Mouse (Mus musculus): Measurements from ENCODE around the gene Msx3.
A peak's percentile ranks its signal among the peaks of the same experiment; 100 is the strongest.

Msx3 gene

DNA sequence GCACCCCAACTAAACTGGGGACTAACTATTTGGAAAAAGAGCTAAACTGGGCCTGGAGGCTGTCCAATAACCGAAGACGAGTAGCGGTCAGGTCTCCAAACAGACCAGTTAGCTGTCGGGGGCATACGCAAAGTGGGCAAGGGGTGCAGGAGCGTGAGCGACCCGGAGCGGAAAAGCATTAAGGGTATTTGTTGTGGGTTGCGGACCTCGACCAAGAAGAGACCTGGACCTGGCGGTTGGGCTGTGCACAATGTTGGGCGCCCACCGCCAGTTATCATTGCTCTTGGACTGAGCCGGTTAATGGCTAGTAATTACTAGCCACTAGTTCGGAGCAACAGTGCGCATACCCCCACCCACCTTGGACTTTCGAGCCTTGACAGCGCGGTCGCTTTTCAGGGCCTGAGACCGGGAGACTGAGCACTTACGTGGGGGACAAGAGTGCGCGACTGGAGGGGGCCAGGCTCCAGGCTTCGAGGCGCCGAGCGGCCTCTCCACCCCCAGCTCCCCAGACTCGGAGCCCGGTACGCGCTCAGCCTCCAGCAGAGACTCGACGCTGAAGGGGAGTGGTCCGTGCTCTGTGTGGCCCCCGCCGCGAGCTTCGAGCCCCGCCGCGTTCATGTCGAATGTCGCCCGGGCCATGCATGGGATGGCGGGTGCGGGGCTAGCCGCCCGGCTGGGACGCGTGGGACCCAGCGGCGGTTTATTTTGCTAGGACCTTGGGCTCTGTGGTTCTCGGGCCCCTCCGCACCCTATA lies at the start of gene Msx3:
Gene Msx3, minus strand, starts transcription at position 729 of the 754 bp plus-strand sequence.
- no peak for DNase-seq (ENCODE audit: low read depth)

- no peak for DNase-seq (ENCODE audit: low read depth)
These were observed 49.6 kb upstream of the Msx3 start for GRCm38 (mm10) chr7:140098466-140098865.

- no peak for DNase-seq (ENCODE audit: low read depth)
These were observed 47.2 kb upstream of the Msx3 start for GRCm38 (mm10) chr7:140096055-140096454.

DNA sequence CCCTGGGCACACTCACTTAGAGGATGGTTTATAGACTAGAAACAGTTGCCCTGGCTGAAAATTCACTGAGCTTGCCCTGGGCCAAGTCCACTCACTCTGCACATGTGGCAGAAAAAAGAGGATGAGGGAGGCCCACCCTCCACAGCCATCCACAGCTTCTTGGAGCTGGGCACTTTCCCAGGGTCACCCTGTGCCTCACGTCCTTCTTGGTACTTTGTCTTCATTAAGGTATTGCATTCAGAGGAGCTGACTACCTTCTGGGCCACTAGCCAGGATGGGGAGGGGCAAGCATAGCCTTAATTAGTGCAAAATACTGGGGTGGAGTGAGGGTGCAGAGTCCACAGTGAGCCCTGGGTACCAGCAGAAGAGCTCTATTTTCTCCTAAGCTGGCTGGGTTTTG lies 46.7 kb upstream of the Msx3 start:
- no peak for DNase-seq (ENCODE audit: low read depth)

GRCm38 (mm10) chr7:140094954-140095353 lies 46.1 kb upstream of the Msx3 start:
- DNase-seq (ENCODE audit: low read depth), result no peak

DNA sequence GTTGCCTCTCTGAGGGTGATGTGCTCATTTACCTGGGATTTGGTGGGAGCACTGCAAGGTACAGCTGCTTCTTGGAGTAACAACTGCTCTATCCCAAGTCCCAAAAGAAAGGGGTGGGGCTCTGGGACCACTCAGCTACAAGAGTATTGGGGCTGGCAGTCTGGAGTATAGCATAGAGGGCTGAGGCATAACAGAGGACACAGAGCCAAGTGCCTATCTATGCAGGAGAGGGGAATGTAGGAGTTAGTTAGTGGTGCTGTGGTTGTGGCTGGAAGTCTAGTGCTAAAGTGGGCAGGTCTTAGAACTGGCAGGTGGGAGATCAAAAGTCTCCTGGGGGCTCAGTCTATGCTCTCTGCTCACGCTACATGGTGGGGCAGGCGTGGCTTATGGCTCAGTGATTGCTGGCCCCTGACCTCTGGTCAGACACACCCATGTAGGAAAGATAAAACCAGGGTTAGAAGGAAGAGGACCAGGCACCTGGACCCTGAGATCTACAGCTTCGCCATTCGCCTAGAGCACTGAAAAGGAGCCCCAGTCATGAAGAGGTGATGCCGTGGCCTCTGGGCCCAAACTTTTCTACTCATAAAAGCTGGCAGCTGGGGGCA lies 44.1 kb upstream of the Msx3 start, which contains the start of gene Prap1:
Gene Prap1, plus strand, starts transcription at position 472 of the 605 bp plus-strand sequence.
- DNase-seq (ENCODE audit: low read depth), result no peak

- DNase-seq (ENCODE audit: low read depth), result no peak
These were observed 41.7 kb upstream of the Msx3 start for GRCm38 (mm10) chr7:140090601-140091000.

GRCm38 (mm10) chr7:140082242-140082678 lies 33.4 kb upstream of the Msx3 start, which contains the start of gene Caly:
Gene Caly (minus strand): TSS chr7:140082548.
- DNase-seq (ENCODE audit: low read depth), result peak; percentile 33

- DNase-seq (ENCODE audit: low read depth), result no peak
These were observed 32.7 kb upstream of the Msx3 start for GRCm38 (mm10) chr7:140081408-140082241.

- DNase-seq (ENCODE audit: low read depth), result peak; percentile 63
These were observed 31.7 kb upstream of the Msx3 start for GRCm38 (mm10) chr7:140080503-140081156.

DNA sequence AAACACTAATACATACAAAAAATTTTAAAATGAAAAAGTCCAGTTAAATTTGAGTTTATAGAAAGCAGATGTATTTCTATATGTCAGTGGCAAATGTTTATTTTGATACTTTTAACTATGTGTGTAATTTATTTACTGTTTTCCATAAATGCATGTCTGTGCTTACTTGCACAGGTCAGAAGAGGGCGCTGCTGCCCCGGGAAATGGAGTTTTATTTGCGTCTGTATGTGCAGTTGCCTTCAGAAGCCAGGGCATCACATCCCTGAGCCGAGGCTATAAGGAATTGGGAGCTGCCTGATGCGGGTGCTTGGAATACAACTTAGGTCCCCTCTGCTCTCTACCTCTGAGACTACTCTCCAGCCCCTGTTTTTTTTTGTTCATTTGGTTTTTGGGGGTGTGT lies 29.8 kb upstream of the Msx3 start:
- DNase-seq (ENCODE audit: low read depth), result peak; percentile 80

- no peak for DNase-seq (ENCODE audit: low read depth)
These were observed 28.8 kb upstream of the Msx3 start for GRCm38 (mm10) chr7:140077698-140078097.

DNA sequence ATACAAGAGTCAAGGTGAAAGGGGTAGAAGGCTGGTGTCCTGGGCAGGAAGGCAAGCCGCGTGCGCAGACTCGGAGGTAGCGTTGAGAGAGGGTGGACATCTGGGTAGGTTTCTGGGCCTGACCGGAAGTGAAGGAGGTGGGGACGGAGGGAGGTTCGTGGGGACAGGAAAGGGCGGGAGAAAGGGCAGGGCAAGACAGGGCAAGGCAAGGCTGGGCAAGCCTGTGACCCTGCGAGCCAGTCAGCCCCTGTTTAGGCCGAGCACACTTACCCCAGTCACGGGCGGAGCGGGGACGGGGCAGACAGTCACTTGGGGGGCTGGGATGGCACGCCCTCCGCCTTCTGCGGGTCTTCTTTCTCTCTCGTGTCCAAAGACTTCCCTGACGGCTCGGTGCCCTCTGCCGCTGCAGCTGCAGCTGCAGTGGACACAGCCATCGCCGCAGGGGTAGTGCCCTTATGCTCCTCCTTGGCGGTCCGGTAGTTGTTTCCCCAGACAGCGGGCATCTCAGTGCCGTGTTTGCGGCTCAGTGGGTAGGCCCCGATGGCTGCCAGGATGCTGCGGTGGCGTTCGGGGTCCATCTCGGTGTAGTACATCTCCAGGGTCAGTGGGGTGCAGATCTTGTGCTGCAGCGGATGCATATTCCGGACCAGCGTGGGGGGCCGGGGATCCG lies 21.3 kb upstream of the Msx3 start:
- no peak for DNase-seq (ENCODE audit: low read depth)

DNA sequence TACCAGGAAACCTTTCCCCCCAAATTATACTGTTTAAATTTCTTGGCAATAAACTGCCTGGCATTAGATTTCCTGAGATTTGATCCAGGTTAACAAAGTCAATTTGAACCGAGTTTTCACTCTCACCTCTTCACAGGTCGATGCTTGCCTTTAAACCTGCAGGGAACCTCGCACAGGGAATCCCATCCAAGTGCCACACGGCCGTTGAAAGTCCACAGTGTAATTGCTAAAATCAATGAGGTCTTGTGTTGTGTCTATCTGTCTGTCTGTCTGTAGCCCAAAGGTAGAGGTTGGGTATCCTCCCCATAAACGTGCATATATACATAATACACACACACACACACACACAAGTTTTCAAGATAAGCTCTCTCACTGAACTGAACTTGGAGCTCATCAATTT lies 18.5 kb upstream of the Msx3 start:
- DNase-seq (ENCODE audit: low read depth), result no peak

- DNase-seq (ENCODE audit: low read depth), result peak; percentile 80
These were observed 14.2 kb upstream of the Msx3 start for GRCm38 (mm10) chr7:140063092-140063491.

- DNase-seq (ENCODE audit: low read depth), result peak; percentile 22
These were observed 13.4 kb upstream of the Msx3 start for GRCm38 (mm10) chr7:140062307-140062706.

DNA sequence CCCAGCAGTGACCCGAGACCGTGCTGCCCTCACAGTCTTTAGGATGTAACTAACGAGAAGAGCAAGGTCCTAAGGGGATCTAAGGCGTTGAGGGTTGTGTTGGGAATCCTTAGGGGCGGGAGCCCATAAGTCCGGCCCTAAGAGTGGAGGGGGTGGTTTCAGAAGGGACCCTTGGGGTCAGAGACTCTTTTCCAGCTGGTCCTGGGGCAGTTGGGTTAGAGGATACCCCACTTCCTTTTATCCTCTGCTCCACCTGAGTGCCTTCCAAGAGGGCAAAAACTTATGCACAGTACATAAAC lies 12.9 kb upstream of the Msx3 start:
- DNase-seq (ENCODE audit: low read depth), result no peak

DNA sequence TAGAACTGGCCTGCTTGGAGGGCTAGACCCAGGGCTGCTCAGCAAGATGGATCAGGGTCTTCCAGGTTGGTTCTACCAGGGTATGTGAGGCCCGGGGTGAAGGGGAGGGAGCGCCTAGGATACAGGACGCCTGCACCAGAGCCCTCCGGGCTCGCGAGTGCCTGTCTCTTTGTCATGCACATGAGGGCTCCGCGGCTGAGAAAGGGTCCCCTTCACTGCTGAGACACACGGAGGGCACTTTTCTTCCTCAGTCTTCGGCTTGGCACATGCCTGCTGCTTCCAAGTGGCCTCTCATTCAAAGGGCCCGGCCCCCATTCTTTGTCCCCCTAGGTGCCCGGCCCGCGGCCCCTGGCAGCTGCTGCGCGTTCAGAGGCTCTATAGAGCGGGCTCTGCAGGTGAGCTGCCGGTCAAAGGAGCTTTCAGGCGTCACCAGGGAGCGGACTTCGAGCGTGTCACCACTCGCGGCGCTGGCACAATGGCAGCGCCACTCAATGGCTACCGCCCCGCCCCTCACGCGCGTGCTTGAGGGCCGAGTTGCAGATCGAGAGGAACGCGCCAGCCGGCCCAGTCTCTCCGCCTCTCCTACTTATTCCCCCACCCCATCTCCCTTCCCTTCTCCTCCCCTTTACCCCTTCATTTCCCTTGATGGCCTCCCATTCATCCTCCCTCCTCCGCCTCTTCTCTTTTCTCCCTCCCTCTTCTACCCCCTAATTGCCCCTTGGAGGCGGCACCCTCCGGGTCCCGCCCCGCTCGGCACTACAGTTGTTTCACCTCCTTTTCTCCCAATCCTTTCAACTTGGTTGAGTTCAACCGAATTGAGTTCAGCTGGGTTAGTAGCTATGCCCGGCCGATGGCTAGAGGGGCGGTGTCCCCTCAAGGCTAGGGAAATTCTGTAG lies 12.3 kb upstream of the Msx3 start:
- DNase-seq (ENCODE audit: low read depth), result no peak

- DNase-seq (ENCODE audit: low read depth), result no peak
These were observed 10.7 kb upstream of the Msx3 start for GRCm38 (mm10) chr7:140059601-140060000.

- DNase-seq (ENCODE audit: low read depth), result no peak
These were observed 9.6 kb upstream of the Msx3 start for GRCm38 (mm10) chr7:140058528-140058927.
